Mouse (Mus musculus) stomach, embryonic 14.5 days (tissue): ENCODE results near the gene Fam8a1. TPM values are rescaled to one million over a fixed set of nuclear protein-coding genes. Genes with fewer than 3 reads are reported as not detected.

Source experiments
- ATAC-seq: fragments of 200-750 bp; cut with Nextera tagmentation; 2 replicates; pipeline ENCODE4 v1.8.0; 2017; ENCODE audit warnings: low read depth, moderate TSS enrichment; ENCODE audit not compliant: insufficient number of reproducible peaks, insufficient read depth, low FRiP score
- H3K27ac ChIP-seq: fragments of 300-500 bp; sonication (generic); 2 replicates; pipeline ENCODE4 v1.5.1; 2014; ENCODE audit warnings: mild to moderate bottlenecking, low read length, moderate library complexity, mixed read lengths
- H3K27me3 ChIP-seq: fragments of 300-500 bp; sonication (generic); 2 replicates; pipeline ENCODE4 v1.6.1; 2014; ENCODE audit warnings: low read length, control low read depth, mixed read lengths; ENCODE audit not compliant: control insufficient read depth, insufficient read depth
- H3K36me3 ChIP-seq: fragments of 300-500 bp; sonication (generic); 2 replicates; pipeline ENCODE4 v1.6.1; 2014; ENCODE audit warnings: mild to moderate bottlenecking, control low read depth, low read length, moderate library complexity, mixed read lengths; ENCODE audit not compliant: control insufficient read depth, insufficient read depth
- H3K4me1 ChIP-seq: fragments of 300-500 bp; sonication (generic); 2 replicates; pipeline ENCODE4 v1.6.1; 2014; ENCODE audit warnings: low read length, control low read depth, mixed read lengths; ENCODE audit not compliant: control insufficient read depth, insufficient read depth
- H3K4me2 ChIP-seq: fragments of 300-500 bp; sonication (generic); replicated peaks from 2 replicates; pipeline ENCODE4 v1.6.1; 2014; ENCODE audit warnings: low read depth, low read length, control low read depth
- H3K4me3 ChIP-seq: fragments of 300-500 bp; sonication (generic); 2 replicates; pipeline ENCODE4 v1.5.1; 2014; ENCODE audit warnings: low read depth, low read length, control low read depth
- H3K9ac ChIP-seq: fragments of 300-500 bp; sonication (generic); replicated peaks from 2 replicates; pipeline ENCODE4 v1.6.1; 2014; ENCODE audit warnings: low read depth, mild to moderate bottlenecking, control low read depth, low read length, moderate library complexity, mixed read lengths
- H3K9me3 ChIP-seq: fragments of 300-500 bp; sonication (generic); 2 replicates; pipeline ENCODE4 v1.6.1; 2016; ENCODE audit warnings: low read depth, low read length, control low read depth; ENCODE audit not compliant: control insufficient read depth
- WGBS: fragments of 180-500 bp; shearing (Covaris S2); extraction: QIAGEN DNeasy Blood & Tissue Kit; methylation state at CpG from one replicate; pipeline ENCODE4 v1.1.7; 2014; 5-methylcytosine and 5-hydroxymethylcytosine counted together
- polyA plus RNA-seq: library from polyadenylated mRNA; unstranded; fragments of >200 nt; fragmentation: Nextera tagmentation; extraction: Ambion mirVana; gene quantifications from 2 replicates; pipeline ENCODE4 v1.2.1, GENCODE M21; 2014

Gene Fam8a1
- polyA plus RNA-seq, 1 experiment from 2014 or later: 9.9 TPM

- Histone ChIP-seq H3K9ac (no peak overlapping the region), H3K4me1 (no peaks in the 10 kb centered on the region), H3K9me3 (no peaks in the 10 kb centered on the region), H3K4me2 (no peak overlapping the region), H3K4me3 (no peak overlapping the region), H3K36me3 (no peaks in the 10 kb centered on the region), H3K27me3 (no peaks in the 10 kb centered on the region), H3K27ac (no peak overlapping the region)
- ATAC-seq: no peak
- WGBS: 51% methylated on average over 6 of the region's 6 CpGs
These were observed 35.2 kb upstream of the Fam8a1 start for GRCm38 (mm10) chr13:46634133-46634488.

GRCm38 (mm10) chr13:46640608-46641468 lies 28.5 kb upstream of the Fam8a1 start:
- Histone ChIP-seq H3K27me3 (no peaks in the 10 kb centered on the region), H3K36me3 (no peaks in the 10 kb centered on the region), H3K4me3 (no peak overlapping the region), H3K9ac (no peak overlapping the region), H3K4me1 (no peaks in the 10 kb centered on the region), H3K4me2 (no peak overlapping the region), H3K27ac (no peak overlapping the region), H3K9me3 (peaks cover 3% of the 10 kb centered on the region; the same call in 1 of the 2 replicates)
- WGBS: 88% methylated on average over 10 of the region's 10 CpGs
- ATAC-seq: no peak

GRCm38 (mm10) chr13:46642318-46642717 lies 27.0 kb upstream of the Fam8a1 start:
- Histone ChIP-seq H3K4me3 (no peak overlapping the region), H3K9me3 (peaks cover 3% of the 10 kb centered on the region; the same call in 1 of the 2 replicates), H3K36me3 (no peaks in the 10 kb centered on the region), H3K4me1 (no peaks in the 10 kb centered on the region), H3K27ac (no peak overlapping the region), H3K9ac (no peak overlapping the region), H3K27me3 (no peaks in the 10 kb centered on the region), H3K4me2 (no peak overlapping the region)
- WGBS: 84% methylated on average over 4 of the region's 4 CpGs
- no peak for ATAC-seq

- H3K27ac ChIP-seq: no peak overlapping the region
- H3K4me3 ChIP-seq: no peak overlapping the region
- no peak overlapping the region for H3K9ac ChIP-seq
- no peaks in the 10 kb centered on the region for H3K36me3 ChIP-seq
- ATAC-seq: no peak
- H3K4me1 ChIP-seq: no peaks in the 10 kb centered on the region
- no peaks in the 10 kb centered on the region for H3K27me3 ChIP-seq
- H3K9me3 ChIP-seq: peaks cover 3% of the 10 kb centered on the region; the same call in 1 of the 2 replicates
- 90% methylated on average over 6 of the region's 6 CpGs for WGBS
- no peak overlapping the region for H3K4me2 ChIP-seq
These were observed 25.1 kb upstream of the Fam8a1 start for GRCm38 (mm10) chr13:46644175-46644574.

GRCm38 (mm10) chr13:46645476-46645875 lies 23.8 kb upstream of the Fam8a1 start:
- ATAC-seq: no peak

GRCm38 (mm10) chr13:46651853-46652252 lies 17.5 kb upstream of the Fam8a1 start:
- no peaks in the 10 kb centered on the region for H3K4me1 ChIP-seq
- no peaks in the 10 kb centered on the region for H3K36me3 ChIP-seq
- no peak overlapping the region for H3K27ac ChIP-seq
- no peak overlapping the region for H3K4me3 ChIP-seq
- no peak for ATAC-seq
- H3K27me3 ChIP-seq: no peaks in the 10 kb centered on the region
- no peak overlapping the region for H3K4me2 ChIP-seq
- H3K9me3 ChIP-seq: no peaks in the 10 kb centered on the region
- 89% methylated on average over 7 of the region's 7 CpGs for WGBS
- H3K9ac ChIP-seq: no peak overlapping the region

More at GRCm38 (mm10) chr13:46645476-46645875, 23.8 kb upstream of the Fam8a1 start:
- Histone ChIP-seq H3K9me3 (peaks cover 3% of the 10 kb centered on the region; the same call in 1 of the 2 replicates), H3K4me3 (no peak overlapping the region), H3K9ac (no peak overlapping the region), H3K27ac (no peak overlapping the region), H3K4me1 (no peaks in the 10 kb centered on the region), H3K4me2 (no peak overlapping the region), H3K27me3 (no peaks in the 10 kb centered on the region), H3K36me3 (no peaks in the 10 kb centered on the region)
- 84% methylated on average over 6 of the region's 6 CpGs for WGBS

- H3K4me3 ChIP-seq: no peak overlapping the region
- no peaks in the 10 kb centered on the region for H3K9me3 ChIP-seq
- WGBS: 66% methylated on average over 7 of the region's 7 CpGs
- H3K27me3 ChIP-seq: no peaks in the 10 kb centered on the region
- H3K27ac ChIP-seq: no peak overlapping the region
- H3K4me2 ChIP-seq: no peak overlapping the region
- no peak overlapping the region for H3K9ac ChIP-seq
- no peaks in the 10 kb centered on the region for H3K4me1 ChIP-seq
- H3K36me3 ChIP-seq: no peaks in the 10 kb centered on the region
- ATAC-seq: no peak
These were observed 16.7 kb upstream of the Fam8a1 start for GRCm38 (mm10) chr13:46652671-46653070.

- Histone ChIP-seq H3K36me3 (no peaks in the 10 kb centered on the region), H3K4me3 (no peak overlapping the region), H3K9ac (no peak overlapping the region), H3K27me3 (no peaks in the 10 kb centered on the region), H3K4me2 (no peak overlapping the region), H3K27ac (no peak overlapping the region), H3K4me1 (no peaks in the 10 kb centered on the region), H3K9me3 (no peaks in the 10 kb centered on the region)
- 60% methylated on average over 4 of the region's 4 CpGs for WGBS
- no peak for ATAC-seq
These were observed 15.7 kb upstream of the Fam8a1 start for GRCm38 (mm10) chr13:46653671-46654070.
